Mouse (Mus musculus) myocyte (in vitro differentiated cells): ENCODE measurements around the gene Cwc15. TPM values are rescaled to one million over a fixed set of nuclear protein-coding genes. Genes with fewer than 3 reads are reported as not detected.

ENCODE experiments used
- H3K27me3 ChIP-seq: one replicate; pipeline ENCODE4 v1.6.1; 2011; ENCODE audit not compliant: control insufficient read depth, insufficient read depth, insufficient read length
- H3K36me3 ChIP-seq: one replicate; pipeline ENCODE4 v1.6.1; 2011; ENCODE audit not compliant: control insufficient read depth, insufficient read depth
- H3K4me2 ChIP-seq: one replicate; pipeline ENCODE4 v1.6.1; 2011; ENCODE audit warnings: low read depth, control low read depth
- H3K4me3 ChIP-seq: one replicate; pipeline ENCODE4 v1.5.1; 2011; ENCODE audit warnings: mild to moderate bottlenecking, control low read depth, moderate library complexity
- H3K79me2 ChIP-seq: one replicate; pipeline ENCODE4 v1.6.1; 2011; ENCODE audit not compliant: control insufficient read depth, insufficient read depth
- H3ac ChIP-seq: one replicate; pipeline ENCODE4 v1.6.1; 2011; ENCODE audit not compliant: control insufficient read depth, insufficient read length
- CEBPB ChIP-seq: IDR thresholded peaks from 2 replicates; pipeline ENCODE4 v1.6.1; 2011; ENCODE audit warnings: mild to moderate bottlenecking, moderate library complexity; ENCODE audit not compliant: poor library complexity, insufficient read depth, severe bottlenecking
- E2F4 ChIP-seq: IDR thresholded peaks from one replicate; pipeline ENCODE4 v1.6.1; 2011; ENCODE audit warnings: mild to moderate bottlenecking, control low read depth, moderate library complexity; ENCODE audit not compliant: insufficient read depth
- MAX ChIP-seq: IDR thresholded peaks from one replicate; pipeline ENCODE4 v1.6.1; 2011; ENCODE audit warnings: low read depth, mild to moderate bottlenecking, control low read depth
- MYOD1 ChIP-seq, 3 experiments: IDR thresholded peaks; one replicate each; pipeline ENCODE4 v1.6.1; 2011; ENCODE audit warnings: control low read depth in 2 of 3, low read depth in 2 of 3, mild to moderate bottlenecking in 2 of 3, moderate library complexity in 1 of 3; ENCODE audit not compliant: insufficient read length in 2 of 3, control insufficient read depth in 1 of 3
- MYOG ChIP-seq, 3 experiments: IDR thresholded peaks; one replicate each; pipeline ENCODE4 v1.6.1; 2011; ENCODE audit warnings: control low read depth in 2 of 3, low read depth in 2 of 3, mild to moderate bottlenecking in 2 of 3; ENCODE audit not compliant: insufficient read length in 2 of 3, control insufficient read depth in 1 of 3, insufficient read depth in 1 of 3
- POLR2A ChIP-seq: IDR thresholded peaks from one replicate; pipeline ENCODE4 v1.6.1; 2011; ENCODE audit warnings: low read depth, mild to moderate bottlenecking, control low read depth, moderate library complexity; ENCODE audit not compliant: insufficient read length
- POLR2AphosphoS2 ChIP-seq: IDR thresholded peaks from one replicate; pipeline ENCODE4 v1.6.1; 2011; ENCODE audit warnings: low read depth, control low read depth; ENCODE audit not compliant: insufficient read length
- REST ChIP-seq: IDR thresholded peaks from one replicate; pipeline ENCODE4 v1.6.1; 2011; ENCODE audit warnings: mild to moderate bottlenecking, control low read depth, moderate library complexity; ENCODE audit not compliant: insufficient read depth, insufficient read length
- SRF ChIP-seq: IDR thresholded peaks from one replicate; pipeline ENCODE4 v1.6.1; 2011; ENCODE audit warnings: low read depth; ENCODE audit not compliant: control insufficient read depth, insufficient read length
- TCF12 ChIP-seq: IDR thresholded peaks from one replicate; pipeline ENCODE4 v1.6.1; 2011; ENCODE audit warnings: mild to moderate bottlenecking, control low read depth; ENCODE audit not compliant: poor library complexity, insufficient read depth, severe bottlenecking
- TCF3 ChIP-seq: IDR thresholded peaks from one replicate; pipeline ENCODE4 v1.6.1; 2011; ENCODE audit warnings: low read depth, control low read depth; ENCODE audit not compliant: insufficient read length
- USF1 ChIP-seq: IDR thresholded peaks from one replicate; pipeline ENCODE4 v1.6.1; 2011; ENCODE audit warnings: low read depth, mild to moderate bottlenecking, control low read depth, moderate library complexity
- polyA plus RNA-seq: library from polyadenylated mRNA; unstranded; fragments of >200 nt; fragmentation: generic; extraction: Trizol; gene quantifications from one replicate; pipeline ENCODE4 v1.2.1, GENCODE M21; 2012; ENCODE audit warnings: missing spikeins

Cwc15 gene
- polyA plus RNA-seq, 1 experiment: 107 TPM

DNA sequence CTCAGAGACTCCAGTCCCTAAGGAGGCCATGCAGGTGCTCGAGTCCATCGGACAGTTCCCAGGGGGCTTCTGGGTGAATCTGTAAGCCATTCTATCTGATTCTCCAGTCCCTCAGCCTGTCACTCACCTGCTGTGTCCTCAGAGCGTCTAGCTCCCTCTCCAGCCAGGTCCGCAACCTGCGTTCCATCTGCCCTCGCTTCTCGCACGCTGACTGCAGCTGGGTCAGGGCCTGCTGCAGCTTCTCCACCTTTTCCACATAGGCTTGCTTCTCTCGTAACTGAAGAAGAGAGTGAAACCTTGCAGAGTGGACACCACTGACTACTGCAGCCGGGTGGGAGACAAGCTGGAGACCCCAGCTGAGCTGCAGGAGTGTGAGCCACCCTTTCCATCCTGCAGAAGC lies 57.9 kb downstream of the Cwc15 start:
- H3K79me2 ChIP-seq: no peaks in the 10 kb centered on the region
- no peak overlapping the region for H3K4me3 ChIP-seq
- H3K4me2 ChIP-seq: no peak overlapping the region
- TF ChIP-seq REST: no peak
- H3ac ChIP-seq: no peak overlapping the region
- H3K36me3 ChIP-seq: peaks cover 25% of the 10 kb centered on the region
- no peaks in the 10 kb centered on the region for H3K27me3 ChIP-seq

- Histone ChIP-seq H3K4me3 (no peak overlapping the region), H3K79me2 (no peaks in the 10 kb centered on the region), H3K4me2 (no peak overlapping the region), H3K27me3 (no peaks in the 10 kb centered on the region), H3K36me3 (peaks cover 34% of the 10 kb centered on the region), H3ac (no peak overlapping the region)
- TF ChIP-seq MAX (no peak), REST (no peak), CEBPB (no peak), SRF (no peak), TCF12 (no peak), POLR2A (no peak), MYOD1 (IDR thresholded peaks at IDR 0.05; ENCODE audit: control insufficient read depth in 1 of 3, insufficient read length in 2 of 3, low read depth in 2 of 3) (peak in 2 of 3 experiments; percentile 13 to 62), POLR2AphosphoS2 (peak; percentile 15), MYOG (IDR thresholded peaks at IDR 0.05; ENCODE audit: control insufficient read depth in 1 of 3, insufficient read depth in 1 of 3, insufficient read length in 2 of 3, low read depth in 2 of 3) (peak in 1 of 3 experiments; percentile 73), USF1 (no peak)
Measured at GRCm38 (mm10) chr9:14559430-14559829, 59.0 kb downstream of the Cwc15 start.

- no peak for TF ChIP-seq POLR2A
- TF ChIP-seq REST: no peak
- TF ChIP-seq MAX: no peak
- no peak for TF ChIP-seq TCF3
- TF ChIP-seq E2F4: no peak
- TF ChIP-seq SRF: no peak
- no peak for TF ChIP-seq TCF12
- TF ChIP-seq MYOG (IDR thresholded peaks at IDR 0.05; ENCODE audit: control insufficient read depth in 1 of 3, insufficient read depth in 1 of 3, insufficient read length in 2 of 3, low read depth in 2 of 3): no peak
- no peak for TF ChIP-seq MYOD1 (IDR thresholded peaks at IDR 0.05; ENCODE audit: control insufficient read depth in 1 of 3, insufficient read length in 2 of 3, low read depth in 2 of 3)
- TF ChIP-seq POLR2AphosphoS2: no peak
- TF ChIP-seq USF1: no peak
- TF ChIP-seq CEBPB: no peak
- no peak overlapping the region for H3K4me3 ChIP-seq
- peaks cover 34% of the 10 kb centered on the region for H3K36me3 ChIP-seq
- H3ac ChIP-seq: no peak overlapping the region
- no peaks in the 10 kb centered on the region for H3K79me2 ChIP-seq
- H3K4me2 ChIP-seq: no peak overlapping the region
- H3K27me3 ChIP-seq: no peaks in the 10 kb centered on the region
Measured at GRCm38 (mm10) chr9:14559996-14560395, 59.6 kb downstream of the Cwc15 start.

Other genes starting within 250 kb of the Cwc15 start
- 4.7 TPM for gene Sesn3, start 225.6 kb upstream of the Cwc15 start, polyA plus RNA-seq
- 7.0 TPM for gene Endod1, start 119.1 kb upstream of the Cwc15 start, polyA plus RNA-seq
- gene Kdm4d, start 135 bp upstream of the Cwc15 start, polyA plus RNA-seq: not detected
- gene Amotl1, start 144.4 kb downstream of the Cwc15 start, polyA plus RNA-seq: 37.3 TPM
- 0.36 TPM for gene Piwil4, start 240.1 kb downstream of the Cwc15 start, polyA plus RNA-seq